Mouse (Mus musculus): ENCODE results near the gene Tsc22d2. TPM values are rescaled to one million over a fixed set of nuclear protein-coding genes. Genes with fewer than 3 reads are reported as not detected.

Gene Tsc22d2
- polyA plus RNA-seq, 1 experiment from 2014 or later: 12.6 TPM

Other genes starting within 250 kb of the Tsc22d2 start
- 56.1 and 57.4 TPM in 2 replicates for gene Eif2a, start 111.1 kb downstream of the Tsc22d2 start, polyA plus RNA-seq (2016; fragmentation: Nextera tagmentation; extraction: Ambion mirVana)
- gene Serp1, start 111.2 kb downstream of the Tsc22d2 start, polyA plus RNA-seq (2016; fragmentation: Nextera tagmentation; extraction: Ambion mirVana): 153 and 154 TPM in 2 replicates
- gene Selenot, start 161.9 kb downstream of the Tsc22d2 start, polyA plus RNA-seq (2016; fragmentation: Nextera tagmentation; extraction: Ambion mirVana): 16.3 and 18.0 TPM in 2 replicates
- gene Erich6, start 222.5 kb downstream of the Tsc22d2 start, polyA plus RNA-seq (2016; fragmentation: Nextera tagmentation; extraction: Ambion mirVana): 0.09 TPM in 1 of 2 replicates, not detected in the other

Measured in limb, embryonic 12.5 days (tissue).